Mouse (Mus musculus): ENCODE data around the gene Abcg4. TPM values are rescaled to one million over a fixed set of nuclear protein-coding genes. Genes with fewer than 3 reads are reported as not detected.
"Not testable (repeated sequence)": the region's sequence is repeated elsewhere in the genome, so short reads cannot be mapped to it uniquely, and the experiment has no call there.

The Abcg4 gene
- polyA plus RNA-seq (2017; shearing (Covaris generic)): not detected

- peak; percentile 43 for ATAC-seq
These were observed at the start of gene Abcg4 for GRCm38 (mm10) chr9:44288076-44288958. TSS of gene Abcg4 (minus strand) at chr9:44288615.

GRCm38 (mm10) chr9:44337436-44338169 lies 49.2 kb upstream of the Abcg4 start:
- no peak for ATAC-seq

GRCm38 (mm10) chr9:44336964-44337363 lies 48.5 kb upstream of the Abcg4 start:
- ATAC-seq: no peak

GRCm38 (mm10) chr9:44336513-44336912 lies 48.1 kb upstream of the Abcg4 start:
- ATAC-seq: not testable (repeated sequence)

GRCm38 (mm10) chr9:44336093-44336406 lies 47.6 kb upstream of the Abcg4 start:
- no peak for ATAC-seq

- no peak for ATAC-seq
These were observed 47.1 kb upstream of the Abcg4 start for GRCm38 (mm10) chr9:44335331-44336092.

- peak; percentile 98 for ATAC-seq
These were observed 46.2 kb upstream of the Abcg4 start, which contains the start of gene H2afx for GRCm38 (mm10) chr9:44334396-44335330. TSS of gene H2afx (plus strand) at chr9:44334694.

- ATAC-seq: no peak
These were observed 44.7 kb upstream of the Abcg4 start for GRCm38 (mm10) chr9:44332918-44333638.

- no peak for ATAC-seq
These were observed 42.3 kb upstream of the Abcg4 start for GRCm38 (mm10) chr9:44330736-44331135.

- ATAC-seq: no peak
These were observed 39.5 kb upstream of the Abcg4 start for GRCm38 (mm10) chr9:44327926-44328325.

GRCm38 (mm10) chr9:44327064-44327711 lies 38.8 kb upstream of the Abcg4 start:
- ATAC-seq: no peak

GRCm38 (mm10) chr9:44326371-44327063 lies 38.1 kb upstream of the Abcg4 start:
- ATAC-seq: peak; percentile 96

- ATAC-seq: no peak
These were observed 37.5 kb upstream of the Abcg4 start, which contains the start of gene Dpagt1 for GRCm38 (mm10) chr9:44325768-44326370. TSS of gene Dpagt1 (plus strand) at chr9:44326019.

- ATAC-seq: not testable (repeated sequence)
These were observed 36.8 kb upstream of the Abcg4 start for GRCm38 (mm10) chr9:44325032-44325767.

- ATAC-seq: no peak
These were observed 35.7 kb upstream of the Abcg4 start for GRCm38 (mm10) chr9:44324147-44324546.

- not testable (repeated sequence) for ATAC-seq
These were observed 35.2 kb upstream of the Abcg4 start for GRCm38 (mm10) chr9:44323656-44324055.

- ATAC-seq: no peak
These were observed 32.4 kb upstream of the Abcg4 start for GRCm38 (mm10) chr9:44320799-44321133.

- peak; percentile 83 for ATAC-seq
These were observed 31.7 kb upstream of the Abcg4 start, which contains the start of gene C2cd2l for GRCm38 (mm10) chr9:44319887-44320798. TSS of gene C2cd2l (minus strand) at chr9:44320285.
